Mouse (Mus musculus) lung, postnatal 36 days (tissue): Measurements from ENCODE around the gene Ugt1a5.
"Not testable (repeated sequence)": the region's sequence is repeated elsewhere in the genome, so short reads cannot be mapped to it uniquely, and the experiment has no call there.

Source experiments
- DNase-seq: peaks from one replicate; pipeline ENCODE4 v3.0.0; 2022; ENCODE audit warnings: mixed read lengths

Ugt1a5 gene

GRCm38 (mm10) chr1:88225301-88225700 is 59.5 kb downstream of the Ugt1a5 start:
- DNase-seq = not testable (repeated sequence)

- peak; percentile 1 for DNase-seq
These were observed 59.9 kb downstream of the Ugt1a5 start for GRCm38 (mm10) chr1:88225741-88226140.

GRCm38 (mm10) chr1:88226670-88227379 is 61.0 kb downstream of the Ugt1a5 start, which contains the start of gene Mroh2a:
TSS of gene Mroh2a (plus strand) at chr1:88226986.
- peak; percentile 16 for DNase-seq

- DNase-seq = no peak
These were observed 61.7 kb downstream of the Ugt1a5 start for GRCm38 (mm10) chr1:88227482-88227881.

GRCm38 (mm10) chr1:88228121-88228520 is 62.3 kb downstream of the Ugt1a5 start:
- DNase-seq = no peak

- no peak for DNase-seq
These were observed 63.8 kb downstream of the Ugt1a5 start for GRCm38 (mm10) chr1:88229566-88229965.

- no peak for DNase-seq
These were observed 64.2 kb downstream of the Ugt1a5 start for GRCm38 (mm10) chr1:88229986-88230385.

- DNase-seq = no peak
These were observed 64.6 kb downstream of the Ugt1a5 start for GRCm38 (mm10) chr1:88230421-88230820.

- no peak for DNase-seq
These were observed 65.4 kb downstream of the Ugt1a5 start for GRCm38 (mm10) chr1:88230981-88231802.

- DNase-seq = no peak
These were observed 66.1 kb downstream of the Ugt1a5 start for GRCm38 (mm10) chr1:88231803-88232499.

- no peak for DNase-seq
These were observed 67.0 kb downstream of the Ugt1a5 start for GRCm38 (mm10) chr1:88232664-88233380.

GRCm38 (mm10) chr1:88233421-88234247 is 67.8 kb downstream of the Ugt1a5 start:
- DNase-seq = no peak

GRCm38 (mm10) chr1:88234248-88234610 is 68.4 kb downstream of the Ugt1a5 start:
- no peak for DNase-seq

GRCm38 (mm10) chr1:88234646-88235045 is 68.8 kb downstream of the Ugt1a5 start:
- no peak for DNase-seq

- DNase-seq = no peak
These were observed 69.5 kb downstream of the Ugt1a5 start for GRCm38 (mm10) chr1:88235046-88235893.

GRCm38 (mm10) chr1:88235894-88236415 is 70.1 kb downstream of the Ugt1a5 start:
- DNase-seq = no peak

- DNase-seq = peak; percentile 48
These were observed 71.5 kb downstream of the Ugt1a5 start for GRCm38 (mm10) chr1:88237311-88237710.

GRCm38 (mm10) chr1:88238771-88239170 is 73.0 kb downstream of the Ugt1a5 start:
- DNase-seq = no peak

- DNase-seq = no peak
These were observed 74.3 kb downstream of the Ugt1a5 start for GRCm38 (mm10) chr1:88240072-88240471.

GRCm38 (mm10) chr1:88240579-88240978 is 74.8 kb downstream of the Ugt1a5 start:
- DNase-seq = no peak

GRCm38 (mm10) chr1:88243861-88244260 is 78.0 kb downstream of the Ugt1a5 start:
- DNase-seq = no peak
